13 mouse cellular contexts compared by ENCODE assay signal in genomic region chr14:74882754-74883153, GRCm38 (mm10).
DNase-seq lines count a peak whose midpoint lies in the region; ATAC-seq and TF ChIP-seq lines count a peak whose summit lies in the region.
"Had no signal": no experiment of that assay in that cellular context is flagged by ENCODE, and none has a peak within 500 bp of the region (broad histone marks: within the 10 kb centered on the region; RNA-seq: fewer than 3 reads in every experiment).

No protein-coding gene starts in this region.

- TF ChIP-seq CTCF in CH12.LX (conservative IDR thresholded peaks at IDR 0.05 in 1 of 2, IDR thresholded peaks at IDR 0.05 in 1 of 2; ENCODE audit: low read depth in 2 of 2, low read length in 2 of 2): no peak
- TF ChIP-seq CTCF in embryonic fibroblast, embryonic 13.5 days (IDR thresholded peaks at IDR 0.05; ENCODE audit: borderline replicate concordance, insufficient read depth, low read length): no peak
- TF ChIP-seq CTCF in gastrocnemius, adult 2 months (IDR thresholded peaks at IDR 0.05): no peak

- intact Hi-C loops in gastrocnemius, adult 2 months (cut with DNase I): no loop called here

- ATAC-seq in intestine, embryonic 14.5 days (replicated peaks; ENCODE audit: low FRiP score, low TSS enrichment, low read depth): no peak
- ATAC-seq in intestine, embryonic 15.5 days: no peak
- no peak for ATAC-seq in inflammation-experienced regulatory T-cells, adult 6 months
- ATAC-seq: midbrain, embryonic 16.5 days had no signal

- TF ChIP-seq RAD21 in CH12.LX (IDR thresholded peaks at IDR 0.05; ENCODE audit: low read depth, low read length): no peak

- no peak overlapping the region for H3K4me3 ChIP-seq in intestine, embryonic 14.5 days (ENCODE audit: low read depth, low read length)
- H3K4me3 ChIP-seq in intestine, embryonic 15.5 days (replicated peaks): no peak overlapping the region
- no peak overlapping the region for H3K4me3 ChIP-seq in CH12.LX (replicated peaks in 1 of 3; ENCODE audit: low read depth in 2 of 3, low read length in 2 of 3, poor library complexity in 1 of 3)
- no peak overlapping the region for H3K4me3 ChIP-seq in embryonic fibroblast, embryonic 13.5 days (ENCODE audit: insufficient read depth, low read length)
- H3K4me3 ChIP-seq in gastrocnemius, adult 2 months: no peak overlapping the region
- H3K4me3 ChIP-seq: hindbrain, embryonic 15.5 days; liver, embryonic 15.5 days had no signal

- no peak for DNase-seq in intestine, embryonic 14.5 days (ENCODE audit: low spot score)
- no peak for DNase-seq in CH12.LX (ENCODE audit: extremely low read depth)
- DNase-seq in splenic B cell, adult 2 months (ENCODE audit: low read depth, low spot score): peak; percentile 15
- no peak for DNase-seq in gastrocnemius, adult 2 months
- DNase-seq: adrenal gland, postnatal 10 days; cerebellum, postnatal 36 days had no signal

- H3K4me1 ChIP-seq in intestine, embryonic 14.5 days (replicated peaks; ENCODE audit: control insufficient read depth, insufficient read depth, low read length): peaks cover 31% of the 10 kb centered on the region
- H3K4me1 ChIP-seq in intestine, embryonic 15.5 days (replicated peaks): peaks cover 38% of the 10 kb centered on the region
- H3K4me1 ChIP-seq in CH12.LX (ENCODE audit: control insufficient read depth in 1 of 2, insufficient read depth in 2 of 2): peaks cover 20 to 90% of the 10 kb centered on the region in 2 experiments
- H3K4me1 ChIP-seq in embryonic fibroblast, embryonic 13.5 days (ENCODE audit: control insufficient read depth, insufficient read depth, low read length): peaks cover 18% of the 10 kb centered on the region

- H3K36me3 ChIP-seq in intestine, embryonic 14.5 days (ENCODE audit: control insufficient read depth, insufficient read depth, low read length): no peaks in the 10 kb centered on the region
- no peaks in the 10 kb centered on the region for H3K36me3 ChIP-seq in intestine, embryonic 15.5 days
- peaks cover 0 to 3% of the 10 kb centered on the region in 2 experiments for H3K36me3 ChIP-seq in CH12.LX (replicated peaks in 1 of 2; ENCODE audit: control insufficient read depth in 1 of 2, insufficient read depth in 1 of 2, low read length in 1 of 2)
- H3K36me3 ChIP-seq in splenic B cell, adult 2 months (ENCODE audit: control insufficient read depth, insufficient read depth, low read length, poor library complexity, severe bottlenecking): no peaks in the 10 kb centered on the region
- H3K36me3 ChIP-seq: hindbrain, embryonic 15.5 days; liver, embryonic 15.5 days had no signal

- 53% methylated on average over 3 of the region's 3 CpGs for WGBS in intestine, embryonic 14.5 days
- 51% methylated on average over 3 of the region's 3 CpGs for WGBS in intestine, embryonic 15.5 days

- TF ChIP-seq EP300 in CH12.LX (IDR thresholded peaks at IDR 0.05; ENCODE audit: low read length): no peak

- in situ Hi-C loops in CH12.LX (cut with MboI; ENCODE audit: low pct_ligation_motif_present, low pct_unique_long_range_greater_than_20kb, low sequenced_read_pairs): no loop called here

- no peaks in the 10 kb centered on the region for H3K27me3 ChIP-seq in intestine, embryonic 14.5 days (replicated peaks; ENCODE audit: control insufficient read depth, insufficient read depth, low read length)
- H3K27me3 ChIP-seq in intestine, embryonic 15.5 days (replicated peaks): no peaks in the 10 kb centered on the region
- H3K27me3 ChIP-seq in CH12.LX (replicated peaks): no peaks in the 10 kb centered on the region
- H3K27me3 ChIP-seq in splenic B cell, adult 2 months (ENCODE audit: control insufficient read depth, insufficient read depth, low read length, poor library complexity, severe bottlenecking): no peaks in the 10 kb centered on the region
- H3K27me3 ChIP-seq: hindbrain, embryonic 15.5 days; liver, embryonic 15.5 days had no signal

- dilution Hi-C loops in CH12.LX (cut with MboI; ENCODE audit: extremely low pct_ligation_motif_present, extremely low pct_unique_long_range_greater_than_20kb, low sequenced_read_pairs): no loop called here

- H3K9ac ChIP-seq in intestine, embryonic 14.5 days (ENCODE audit: low read length): no peak overlapping the region
- H3K9ac ChIP-seq in intestine, embryonic 15.5 days: no peak overlapping the region
- H3K9ac ChIP-seq in CH12.LX (ENCODE audit: insufficient read depth, low read depth): no peak overlapping the region
- H3K9ac ChIP-seq: hindbrain, embryonic 15.5 days; liver, embryonic 15.5 days had no signal

- peaks cover 7% of the 10 kb centered on the region; the same call in 1 of the 2 replicates for H3K79me2 ChIP-seq in CH12.LX (replicated peaks; ENCODE audit: control insufficient read depth, extremely low read depth, insufficient read depth, poor library complexity, severe bottlenecking)

- no peak overlapping the region for H3K27ac ChIP-seq in intestine, embryonic 14.5 days (ENCODE audit: low read depth)
- H3K27ac ChIP-seq in intestine, embryonic 15.5 days: no peak overlapping the region
- H3K27ac ChIP-seq in CH12.LX (ENCODE audit: insufficient read depth, low read depth): no peak overlapping the region
- 0 out of 2 replicates have a peak overlapping the region, but pooled peaks have one; percentile 16 for H3K27ac ChIP-seq in embryonic fibroblast, embryonic 13.5 days (ENCODE audit: insufficient read depth, low read length)
- H3K27ac ChIP-seq in gastrocnemius, adult 2 months: no peak overlapping the region
- H3K27ac ChIP-seq: hindbrain, embryonic 15.5 days; liver, embryonic 15.5 days; macrophage had no signal

- TF ChIP-seq POLR2A in CH12.LX (IDR thresholded peaks at IDR 0.05; ENCODE audit: low read depth, low read length): no peak
- no peak for TF ChIP-seq POLR2A in embryonic fibroblast, embryonic 13.5 days (IDR thresholded peaks at IDR 0.05; ENCODE audit: low read depth, low read length)

- H3K9me3 ChIP-seq in intestine, embryonic 14.5 days (ENCODE audit: control insufficient read depth, low read length): no peaks in the 10 kb centered on the region
- H3K9me3 ChIP-seq in intestine, embryonic 15.5 days: no peaks in the 10 kb centered on the region
- no peaks in the 10 kb centered on the region for H3K9me3 ChIP-seq in CH12.LX (replicated peaks; ENCODE audit: low read length)
- H3K9me3 ChIP-seq: hindbrain, embryonic 15.5 days; liver, embryonic 15.5 days had no signal

- 0 out of 2 replicates have a peak overlapping the region, but pooled peaks have one; percentile 4 for H3K4me2 ChIP-seq in intestine, embryonic 14.5 days (ENCODE audit: low read length)
- no peak overlapping the region for H3K4me2 ChIP-seq in intestine, embryonic 15.5 days (replicated peaks)
- no peak overlapping the region for H3K4me2 ChIP-seq in CH12.LX (ENCODE audit: insufficient read depth, low read depth, poor library complexity, severe bottlenecking)
- H3K4me2 ChIP-seq: hindbrain, embryonic 15.5 days; liver, embryonic 15.5 days had no signal

TF ChIP-seq in CH12.LX, 34 proteins besides CTCF, POLR2A, EP300 and RAD21:
- TF ChIP-seq ZC3H11A (IDR thresholded peaks at IDR 0.05; ENCODE audit: low read depth, low read length) (no peak), ZNF384 (IDR thresholded peaks at IDR 0.05; ENCODE audit: low read depth, low read length) (0 out of 2 replicates have a peak, but pooled peaks have one; percentile 17)
